Mouse (Mus musculus) CD8-positive naive resting alpha-beta T cell, adult 2 months (primary cell): ENCODE measurements around the gene Trdmt1.

ENCODE experiments used
- DNase-seq, 2 experiments: peaks; one replicate each; pipeline ENCODE4 v3.0.0; 2022; ENCODE audit warnings: low read depth in 2 of 2, low spot score in 2 of 2

The Trdmt1 gene

GRCm38 (mm10) chr2:13557145-13558030 is 12.9 kb upstream of the Trdmt1 start:
- DNase-seq = peak; percentile 29

GRCm38 (mm10) chr2:13556239-13556638 is 11.8 kb upstream of the Trdmt1 start:
- no peak for DNase-seq

GRCm38 (mm10) chr2:13553966-13554365 is 9.5 kb upstream of the Trdmt1 start:
- DNase-seq = no peak

GRCm38 (mm10) chr2:13548749-13549148 is 4.3 kb upstream of the Trdmt1 start:
- no peak for DNase-seq

GRCm38 (mm10) chr2:13543519-13544124 is 846 bp downstream of the Trdmt1 start:
- DNase-seq = no peak

- no peak for DNase-seq
Observed at GRCm38 (mm10) chr2:13539860-13540259, 4.6 kb downstream of the Trdmt1 start.

- no peak for DNase-seq
Observed at GRCm38 (mm10) chr2:13538704-13539377, 5.6 kb downstream of the Trdmt1 start.

- DNase-seq = no peak
Observed at GRCm38 (mm10) chr2:13538258-13538657, 6.2 kb downstream of the Trdmt1 start.

GRCm38 (mm10) chr2:13537733-13538132 is 6.7 kb downstream of the Trdmt1 start:
- peak; percentile 19 to 41 for DNase-seq

GRCm38 (mm10) chr2:13536747-13537146 is 7.7 kb downstream of the Trdmt1 start:
- no peak for DNase-seq

- no peak for DNase-seq
Observed at GRCm38 (mm10) chr2:13530639-13531038, 13.8 kb downstream of the Trdmt1 start.

GRCm38 (mm10) chr2:13529253-13529933 is 15.1 kb downstream of the Trdmt1 start:
- no peak for DNase-seq

GRCm38 (mm10) chr2:13527531-13527930 is 16.9 kb downstream of the Trdmt1 start:
- no peak for DNase-seq

- DNase-seq = no peak
Observed at GRCm38 (mm10) chr2:13527125-13527524, 17.3 kb downstream of the Trdmt1 start.

GRCm38 (mm10) chr2:13526205-13526604 is 18.3 kb downstream of the Trdmt1 start:
- no peak for DNase-seq

GRCm38 (mm10) chr2:13523540-13524456 is 20.7 kb downstream of the Trdmt1 start:
- DNase-seq = no peak

- DNase-seq = no peak
Observed at GRCm38 (mm10) chr2:13522106-13522505, 22.4 kb downstream of the Trdmt1 start.

- DNase-seq = no peak
Observed at GRCm38 (mm10) chr2:13514949-13515348, 29.5 kb downstream of the Trdmt1 start.

GRCm38 (mm10) chr2:13502717-13503116 is 41.8 kb downstream of the Trdmt1 start:
- DNase-seq = no peak

- DNase-seq = no peak
Observed at GRCm38 (mm10) chr2:13501553-13501952, 42.9 kb downstream of the Trdmt1 start.
